Mouse (Mus musculus) liver, adult (tissue): ENCODE data around the gene Slc4a11.

Source experiments
- GATA4 ChIP-seq: IDR thresholded peaks from 2 replicates; pipeline ENCODE4 v1.6.1; 2014; ENCODE audit warnings: mild to moderate bottlenecking, low read length; ENCODE audit not compliant: insufficient replicate concordance

Gene Slc4a11

GRCm38 (mm10) chr2:130697153-130697810 is at the start of gene Slc4a11:
Gene Slc4a11, minus strand, starts transcription at chr2:130697519.
- TF ChIP-seq GATA4, result no peak

DNA sequence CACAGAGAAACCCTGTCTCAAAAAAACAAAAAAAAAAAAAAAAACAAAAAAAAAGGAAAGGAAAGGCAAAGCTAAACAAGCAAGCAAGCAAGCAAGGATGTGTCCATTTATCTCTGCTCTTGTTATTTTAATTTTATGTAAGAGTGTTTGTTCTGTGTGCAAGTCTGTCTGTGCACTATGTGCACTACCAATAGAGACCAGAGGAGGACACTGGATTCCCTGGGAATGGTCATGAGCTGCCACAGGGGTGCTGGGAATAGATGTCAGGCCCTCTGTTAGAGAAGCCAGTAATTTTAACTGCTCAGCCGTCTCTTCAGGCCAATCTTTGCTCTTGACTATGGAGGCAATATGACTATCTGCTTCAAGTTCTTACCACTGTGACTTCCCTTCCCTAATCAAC is 46.3 kb upstream of the Slc4a11 start:
- no peak for TF ChIP-seq GATA4

GRCm38 (mm10) chr2:130740096-130740495 is 42.8 kb upstream of the Slc4a11 start:
- no peak for TF ChIP-seq GATA4

DNA sequence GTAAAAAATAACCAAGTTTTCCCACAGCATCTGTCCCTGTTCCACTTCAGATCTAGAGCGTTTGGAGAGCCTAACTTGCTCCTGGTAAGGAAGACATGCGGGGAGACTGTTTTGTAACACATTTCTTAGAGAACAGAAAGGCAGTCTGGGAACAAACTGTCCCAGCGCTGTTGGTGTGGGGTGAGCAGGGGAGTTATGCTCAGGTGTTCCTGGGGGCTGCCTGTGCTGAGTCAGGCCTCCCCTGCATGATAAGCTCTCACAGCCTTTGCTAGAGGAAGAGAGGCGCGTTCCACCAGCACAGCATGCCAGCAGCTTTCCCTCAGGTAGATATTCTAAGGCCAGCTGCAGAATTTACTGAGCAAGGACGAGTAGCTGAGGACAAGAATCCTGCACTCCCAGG is 40.7 kb upstream of the Slc4a11 start:
- TF ChIP-seq GATA4, result no peak

DNA sequence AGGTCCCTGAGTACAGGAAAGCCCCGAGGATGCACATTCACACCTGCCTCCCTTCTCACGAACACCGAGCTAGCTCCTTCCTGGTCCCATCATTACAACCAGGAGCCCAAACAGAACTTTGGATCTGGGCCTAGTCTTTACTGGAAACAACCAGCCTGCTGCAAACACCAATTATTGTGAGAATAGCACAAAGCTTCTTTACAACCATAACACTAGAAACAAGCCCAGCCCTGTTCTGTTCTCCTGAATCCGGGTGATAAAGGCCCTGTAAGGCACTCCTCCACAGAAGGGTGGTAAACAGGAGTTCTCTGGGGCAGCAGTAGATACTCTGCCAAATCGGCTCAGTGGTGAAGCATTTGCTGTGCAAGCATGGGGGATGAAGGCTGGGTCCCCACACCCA is 38.0 kb upstream of the Slc4a11 start:
- no peak for TF ChIP-seq GATA4

- no peak for TF ChIP-seq GATA4
These were observed 36.1 kb upstream of the Slc4a11 start for GRCm38 (mm10) chr2:130733444-130733843.

DNA sequence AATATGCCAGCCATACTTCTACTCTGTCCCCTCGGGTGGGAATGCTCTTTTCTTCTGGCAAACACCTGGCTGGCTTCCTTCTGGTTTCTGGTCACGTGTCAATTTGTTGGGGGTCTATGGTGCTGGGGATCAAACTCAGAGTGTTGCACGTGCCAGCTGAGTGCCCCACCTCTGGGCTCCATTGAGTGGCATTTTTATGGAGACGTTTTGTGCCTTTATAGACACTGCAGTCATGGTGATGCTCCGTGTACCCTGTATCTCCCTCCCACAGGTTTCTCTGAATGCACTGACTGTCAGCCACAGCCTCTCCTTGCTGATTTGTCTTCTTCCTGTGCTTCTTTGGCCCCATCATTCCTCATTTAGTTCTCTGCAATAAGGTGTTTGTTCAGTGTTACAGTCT is 34.5 kb upstream of the Slc4a11 start:
- TF ChIP-seq GATA4, result no peak

GRCm38 (mm10) chr2:130730746-130731145 is 33.4 kb upstream of the Slc4a11 start:
- TF ChIP-seq GATA4, result no peak

- no peak; the same call in 1 of the 2 replicates for TF ChIP-seq GATA4
These were observed 31.7 kb upstream of the Slc4a11 start for GRCm38 (mm10) chr2:130728906-130729585.

DNA sequence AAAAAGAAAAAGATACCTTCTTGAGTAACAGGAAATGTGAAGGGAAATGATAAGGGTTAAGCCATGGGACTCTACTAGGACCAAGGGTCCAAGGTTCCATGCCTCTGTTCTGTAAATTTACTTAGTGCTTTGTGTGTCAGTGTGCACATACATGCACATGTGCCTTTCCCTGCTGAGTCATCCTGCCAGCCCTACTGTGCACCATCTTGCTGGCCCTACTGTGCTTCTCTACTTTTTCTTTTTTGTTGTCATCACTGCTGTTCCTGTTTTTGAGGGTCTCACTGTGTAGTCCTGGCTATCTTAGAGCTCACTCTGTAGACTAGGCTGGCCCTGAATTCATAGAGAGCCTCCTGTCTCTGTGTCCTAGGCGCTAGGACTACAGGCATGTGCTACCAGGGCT is 30.4 kb upstream of the Slc4a11 start:
- no peak for TF ChIP-seq GATA4

DNA sequence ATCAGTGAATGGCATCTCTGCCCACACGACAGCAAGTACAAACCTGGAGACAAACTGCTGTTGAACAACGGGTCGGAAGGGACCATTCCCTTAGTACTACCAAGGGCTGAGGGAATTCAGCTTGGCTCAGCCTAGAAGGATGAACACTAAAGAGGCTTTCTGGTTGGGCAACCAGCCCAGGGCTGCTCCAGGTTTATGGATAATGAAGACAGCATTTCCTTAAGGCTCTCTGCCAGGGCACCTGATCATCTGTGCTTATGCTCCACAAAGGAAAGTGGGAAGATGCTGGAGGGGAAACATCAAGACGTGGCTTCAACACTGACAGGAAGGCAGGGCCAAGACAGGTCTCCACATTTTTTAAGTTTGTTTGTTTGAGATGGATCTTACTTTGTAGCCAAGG is 27.1 kb upstream of the Slc4a11 start:
- no peak for TF ChIP-seq GATA4

DNA sequence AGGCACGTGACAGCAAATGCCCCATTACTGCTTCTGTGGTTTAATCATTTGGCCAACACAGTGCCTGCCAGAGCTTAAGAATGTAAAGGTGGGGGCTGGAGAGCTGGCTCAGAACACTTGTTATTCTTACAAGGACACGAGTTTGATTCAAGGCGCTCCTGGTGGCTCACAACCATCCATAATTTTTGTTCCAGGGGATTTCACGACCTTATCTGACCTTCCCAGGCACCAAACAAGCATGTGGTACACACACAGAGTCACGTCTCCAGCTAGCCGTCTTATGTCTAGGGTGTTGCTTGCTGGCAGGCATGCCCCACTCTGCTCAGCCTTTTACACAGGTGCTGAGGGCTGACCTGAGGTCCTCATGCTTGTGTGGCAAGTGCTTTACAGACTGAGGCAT is 20.6 kb upstream of the Slc4a11 start:
- TF ChIP-seq GATA4, result no peak

DNA sequence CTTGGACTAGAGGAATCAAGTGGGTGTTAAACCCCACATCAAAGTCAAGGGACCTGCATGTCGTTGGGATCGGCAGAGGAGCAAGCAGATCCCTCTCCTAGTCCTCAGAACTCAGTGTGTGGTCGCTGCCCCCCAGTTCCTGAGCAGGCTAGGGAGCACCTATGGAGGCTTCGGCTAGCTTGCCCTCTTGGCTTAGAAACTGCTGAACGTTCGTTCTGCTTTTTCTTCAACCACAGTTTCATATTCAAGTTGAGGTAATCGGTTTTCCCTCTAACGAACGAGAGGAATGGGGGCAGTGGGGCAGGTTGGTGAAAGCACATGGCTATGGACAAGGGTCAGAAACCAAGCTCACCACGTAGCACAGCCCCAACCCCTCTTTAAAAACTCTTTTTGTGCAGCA is 9.7 kb upstream of the Slc4a11 start:
- no peak for TF ChIP-seq GATA4

DNA sequence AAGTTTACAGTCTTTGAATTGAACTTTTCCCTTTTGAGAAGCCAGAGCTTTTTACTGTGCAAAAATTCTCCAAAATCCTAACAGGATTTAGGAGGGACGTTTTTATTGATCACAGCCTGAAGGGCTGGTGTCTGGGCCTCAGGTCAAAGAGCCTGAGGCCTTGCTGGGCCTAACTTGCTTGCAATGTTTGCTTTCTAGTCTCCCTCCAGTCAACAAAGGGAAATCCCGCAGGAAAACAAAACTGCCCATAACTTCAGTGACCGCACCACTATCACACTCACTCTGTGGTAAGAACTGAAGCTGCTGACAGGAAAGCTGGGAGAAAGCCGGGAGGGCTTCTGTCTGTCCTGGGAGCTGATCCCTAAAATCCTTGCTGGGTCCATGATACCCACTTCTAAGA is 9.3 kb upstream of the Slc4a11 start:
- no peak for TF ChIP-seq GATA4

DNA sequence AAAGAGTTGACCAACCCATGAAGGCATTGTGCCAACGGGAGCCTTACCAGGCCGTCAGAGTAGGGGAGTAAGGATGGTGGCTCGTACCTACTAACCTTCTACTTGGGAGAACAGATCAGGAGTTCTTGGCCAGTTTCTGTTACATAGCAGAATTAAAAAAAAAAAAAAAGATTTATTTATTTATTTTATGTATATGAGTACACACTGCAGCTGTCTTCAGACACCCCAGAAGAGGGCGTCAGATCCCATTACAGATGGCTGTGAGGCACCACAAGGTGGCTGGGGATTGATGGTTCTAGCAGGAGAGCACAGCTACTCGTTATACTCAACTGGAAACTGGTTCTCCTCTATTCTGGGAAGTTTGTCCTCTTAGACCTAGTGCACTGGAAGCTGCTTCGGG is 7.9 kb upstream of the Slc4a11 start:
- TF ChIP-seq GATA4, result no peak

DNA sequence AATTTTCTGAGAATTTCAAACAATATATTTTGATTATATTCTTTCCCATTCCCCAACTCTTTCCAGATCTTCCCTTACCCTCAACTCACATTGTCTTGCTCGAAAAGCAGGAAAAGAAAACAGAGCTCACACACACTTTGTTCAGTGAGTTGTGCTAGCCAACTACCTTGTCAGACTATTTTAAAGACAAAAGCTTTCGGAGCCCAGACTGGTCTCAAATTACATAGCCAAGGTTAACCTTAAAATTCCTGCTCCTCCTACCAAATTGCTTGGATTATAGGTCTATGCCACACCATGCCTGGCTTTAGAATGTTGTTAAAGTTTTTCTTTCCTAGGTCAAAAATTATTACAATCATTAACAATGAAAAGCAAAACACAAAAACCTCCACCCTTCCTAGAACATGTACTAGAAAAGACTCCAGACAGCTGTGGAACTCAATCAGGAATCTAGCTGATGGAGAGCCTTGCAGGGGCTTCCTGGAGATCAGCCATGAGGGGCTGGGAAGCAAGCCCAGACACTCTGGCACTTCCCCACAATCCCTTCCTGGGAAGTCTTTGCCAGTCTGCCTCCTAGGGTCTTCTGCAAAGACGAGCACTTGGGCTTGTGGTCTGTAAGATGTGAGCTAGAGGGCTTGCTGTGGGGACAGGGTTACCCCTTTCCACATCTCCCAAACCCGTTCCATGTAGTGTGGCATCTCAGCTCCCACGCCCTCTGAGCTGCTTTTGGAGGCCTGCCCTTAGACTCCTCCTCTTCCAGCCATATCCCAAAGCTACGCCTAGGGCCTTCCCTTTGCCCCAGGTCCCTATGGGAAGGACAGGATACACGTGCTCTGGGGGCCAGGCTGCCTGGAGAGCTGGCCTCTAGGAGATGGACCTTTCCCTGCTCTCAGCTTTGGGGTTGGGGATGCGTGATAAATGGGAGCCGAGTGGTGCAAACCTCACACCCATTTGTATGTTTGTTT is 7.0 kb upstream of the Slc4a11 start:
- no peak for TF ChIP-seq GATA4
